Mouse (Mus musculus): ENCODE measurements at regions not wholly inside any gene's neighbourhood (a gene's known extent, or its start where the extent isn't known, plus 50 kb on each side); places are given as distances from the start of the nearest gene placed in this dataset.

DNA sequence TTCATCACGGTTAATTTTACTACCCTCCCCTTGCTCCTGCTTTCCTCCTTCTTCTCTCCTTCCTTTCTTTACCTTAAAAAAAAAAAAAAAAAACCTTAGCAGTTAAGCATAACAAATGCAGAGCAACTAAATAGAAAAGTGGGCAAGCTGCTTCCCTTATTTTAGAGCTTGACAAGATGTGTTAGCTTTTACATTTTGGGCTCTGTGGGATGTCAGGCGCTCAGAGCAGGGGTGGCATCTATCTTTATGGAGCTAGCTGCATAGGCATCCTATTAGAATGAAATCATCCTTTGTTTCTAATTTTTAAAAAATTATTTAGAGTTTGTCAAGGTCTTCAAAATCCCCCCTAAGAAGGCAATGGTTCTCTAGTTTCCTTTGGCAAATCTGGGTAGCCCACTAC is 234.1 kb upstream of the Zc3h12c start:
- ATAC-seq (ENCODE audit: insufficient read depth) = no peak
- TF ChIP-seq CTCF (IDR thresholded peaks at IDR 0.05; ENCODE audit: low read depth) (no peak), EP300 (IDR thresholded peaks at IDR 0.05; ENCODE audit: low read depth) (no peak)
- H3K36me3 ChIP-seq (replicated peaks; ENCODE audit: control insufficient read depth, insufficient read depth, low read depth) = no peaks in the 10 kb centered on the region
- H3K4me3 ChIP-seq (ENCODE audit: insufficient read depth in 1 of 2, low read depth in 2 of 2, low read length in 2 of 2) = no peak overlapping the region
- 67% methylated on average over 2 of the region's 2 CpGs for WGBS (ENCODE audit: insufficient replicate concordance)
- no peaks in the 10 kb centered on the region for H3K9me3 ChIP-seq (ENCODE audit: control insufficient read depth, low read length)
- no peak overlapping the region for H3K9ac ChIP-seq (replicated peaks)
- H3K27me3 ChIP-seq (ENCODE audit: control insufficient read depth, insufficient read depth, low read length) = no peaks in the 10 kb centered on the region
- no peak overlapping the region for H3K4me2 ChIP-seq (ENCODE audit: low read depth)
- no peaks in the 10 kb centered on the region for H3K4me1 ChIP-seq (replicated peaks; ENCODE audit: control insufficient read depth in 2 of 2, insufficient read depth in 2 of 2, low read length in 1 of 2)
- no peak for DNase-seq (ENCODE audit: low read depth in 3 of 3, low spot score in 3 of 3)
- H3K27ac ChIP-seq = no peak overlapping the region

DNA sequence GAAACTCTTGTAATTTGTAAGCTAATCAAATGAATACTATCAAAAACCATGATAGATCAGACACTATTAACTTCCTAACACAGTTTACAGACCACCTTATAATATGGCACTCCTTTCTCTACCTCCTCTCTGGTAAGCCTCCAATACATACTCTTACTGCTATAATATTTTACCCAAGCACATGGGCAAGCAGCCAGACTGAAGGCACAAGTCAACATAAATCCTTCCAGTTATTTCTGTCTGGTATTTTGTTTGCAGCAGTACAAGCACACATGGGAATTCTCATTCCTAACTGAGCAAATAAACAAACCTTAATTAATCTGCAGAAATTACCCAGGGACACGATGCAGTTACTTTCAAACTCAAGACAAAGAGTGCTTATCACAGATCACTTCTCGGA is 210.7 kb upstream of the Zc3h12c start:
- DNase-seq (ENCODE audit: low read depth in 3 of 3, low spot score in 3 of 3) = no peak
- 30% methylated on average over 2 of the region's 2 CpGs for WGBS (ENCODE audit: insufficient replicate concordance)

DNA sequence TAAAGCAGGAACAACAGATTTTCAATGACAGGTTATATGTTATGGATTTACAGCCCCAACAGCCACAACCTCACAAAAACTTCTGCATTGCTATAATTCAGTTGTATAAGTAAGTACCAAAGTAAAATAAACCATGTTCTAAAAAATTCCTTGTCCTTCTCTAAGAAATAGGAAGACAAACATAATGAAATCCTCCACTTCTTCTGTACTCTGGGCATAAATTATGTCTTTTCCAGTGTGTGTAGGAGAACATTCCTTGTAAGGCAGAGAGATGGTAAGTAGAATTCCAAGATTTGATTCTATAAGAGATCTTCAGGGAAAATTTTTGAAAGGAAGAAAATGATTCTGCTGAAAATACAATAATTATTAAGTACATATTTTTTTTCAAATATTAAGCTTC is 209.4 kb upstream of the Zc3h12c start:
- DNase-seq (ENCODE audit: low read depth in 3 of 3, low spot score in 3 of 3) (no peak), ATAC-seq (ENCODE audit: insufficient read depth) (no peak)
- no peak for TF ChIP-seq CTCF (IDR thresholded peaks at IDR 0.05; ENCODE audit: low read depth)
- TF ChIP-seq EP300 (IDR thresholded peaks at IDR 0.05; ENCODE audit: low read depth) = no peak
- no peaks in the 10 kb centered on the region for H3K36me3 ChIP-seq (replicated peaks; ENCODE audit: control insufficient read depth, insufficient read depth, low read depth)
- no peaks in the 10 kb centered on the region for H3K4me1 ChIP-seq (replicated peaks; ENCODE audit: control insufficient read depth in 2 of 2, insufficient read depth in 2 of 2, low read length in 1 of 2)
- H3K9ac ChIP-seq (replicated peaks) = no peak overlapping the region
- H3K4me3 ChIP-seq (ENCODE audit: insufficient read depth in 1 of 2, low read depth in 2 of 2, low read length in 2 of 2) = no peak overlapping the region
- no peaks in the 10 kb centered on the region for H3K27me3 ChIP-seq (ENCODE audit: control insufficient read depth, insufficient read depth, low read length)
- H3K4me2 ChIP-seq (ENCODE audit: low read depth) = no peak overlapping the region
- H3K27ac ChIP-seq = no peak overlapping the region
- no peaks in the 10 kb centered on the region for H3K9me3 ChIP-seq (ENCODE audit: control insufficient read depth, low read length)

More for the DNA sequence above, 210.7 kb upstream of the Zc3h12c start:
- Histone ChIP-seq H3K9ac (replicated peaks) (no peak overlapping the region), H3K9me3 (ENCODE audit: control insufficient read depth, low read length) (no peaks in the 10 kb centered on the region), H3K4me2 (ENCODE audit: low read depth) (no peak overlapping the region), H3K27me3 (ENCODE audit: control insufficient read depth, insufficient read depth, low read length) (no peaks in the 10 kb centered on the region), H3K4me1 (replicated peaks; ENCODE audit: control insufficient read depth in 2 of 2, insufficient read depth in 2 of 2, low read length in 1 of 2) (no peaks in the 10 kb centered on the region), H3K36me3 (replicated peaks; ENCODE audit: control insufficient read depth, insufficient read depth, low read depth) (no peaks in the 10 kb centered on the region), H3K27ac (no peak overlapping the region), H3K4me3 (ENCODE audit: insufficient read depth in 1 of 2, low read depth in 2 of 2, low read length in 2 of 2) (no peak overlapping the region)
- TF ChIP-seq CTCF (IDR thresholded peaks at IDR 0.05; ENCODE audit: low read depth) (no peak), EP300 (IDR thresholded peaks at IDR 0.05; ENCODE audit: low read depth) (no peak)
- ATAC-seq (ENCODE audit: insufficient read depth) = no peak

DNA sequence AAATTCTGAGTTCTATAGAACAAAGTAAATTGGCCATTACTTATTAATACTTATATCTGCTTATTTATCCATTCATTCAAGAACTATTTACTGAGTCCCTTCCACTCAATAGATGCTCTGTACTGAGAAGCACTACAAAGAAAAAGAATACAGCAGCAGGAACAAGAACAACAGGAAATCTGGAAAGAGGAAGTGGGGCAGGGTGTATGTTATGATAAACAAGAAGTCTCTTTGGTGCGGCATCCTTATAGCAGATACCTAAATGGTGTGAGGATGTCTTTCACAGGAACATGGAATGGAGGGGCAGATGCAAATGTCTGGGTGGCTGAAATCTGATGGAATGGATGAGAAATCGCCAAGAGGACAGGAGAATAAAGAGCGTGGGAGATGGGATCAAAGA is 208.5 kb upstream of the Zc3h12c start:
- Histone ChIP-seq H3K4me2 (ENCODE audit: low read depth) (no peak overlapping the region), H3K9me3 (ENCODE audit: control insufficient read depth, low read length) (no peaks in the 10 kb centered on the region), H3K4me1 (replicated peaks; ENCODE audit: control insufficient read depth in 2 of 2, insufficient read depth in 2 of 2, low read length in 1 of 2) (no peaks in the 10 kb centered on the region), H3K36me3 (replicated peaks; ENCODE audit: control insufficient read depth, insufficient read depth, low read depth) (no peaks in the 10 kb centered on the region), H3K4me3 (ENCODE audit: insufficient read depth in 1 of 2, low read depth in 2 of 2, low read length in 2 of 2) (no peak overlapping the region), H3K27ac (no peak overlapping the region), H3K9ac (replicated peaks) (no peak overlapping the region), H3K27me3 (ENCODE audit: control insufficient read depth, insufficient read depth, low read length) (no peaks in the 10 kb centered on the region)
- no peak for DNase-seq (ENCODE audit: low read depth in 3 of 3, low spot score in 3 of 3)
- ATAC-seq (ENCODE audit: insufficient read depth) = no peak
- WGBS (ENCODE audit: insufficient replicate concordance) = 30% methylated on average over 3 of the region's 3 CpGs
- no peak for TF ChIP-seq EP300 (IDR thresholded peaks at IDR 0.05; ENCODE audit: low read depth)
- no peak for TF ChIP-seq CTCF (IDR thresholded peaks at IDR 0.05; ENCODE audit: low read depth)

DNA sequence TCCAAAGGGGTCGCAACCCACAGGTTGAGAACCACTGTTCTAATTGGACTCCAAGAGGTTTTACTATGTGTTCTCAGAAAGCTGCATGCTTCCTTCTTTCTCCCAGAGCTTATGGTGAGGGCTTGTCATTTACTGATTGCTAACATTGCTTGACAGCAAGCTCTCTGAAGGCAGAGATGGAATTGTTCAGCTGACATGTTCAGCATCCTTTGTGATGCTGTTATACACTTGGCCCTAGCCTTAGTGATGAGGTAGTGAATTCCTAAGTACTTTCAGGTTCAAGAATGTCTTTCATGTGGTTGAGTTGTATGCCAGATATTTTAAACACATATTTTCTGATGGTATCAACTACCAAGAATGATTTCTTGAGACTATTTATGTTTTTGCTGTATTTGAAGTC is 202.9 kb upstream of the Zc3h12c start:
- WGBS (ENCODE audit: insufficient replicate concordance) = 64% methylated on average over 1 of the region's 1 CpGs

More for the DNA sequence above, 202.9 kb upstream of the Zc3h12c start:
- no peak for ATAC-seq (ENCODE audit: insufficient read depth)
- H3K9me3 ChIP-seq (ENCODE audit: control insufficient read depth, low read length) = no peaks in the 10 kb centered on the region
- H3K27me3 ChIP-seq (ENCODE audit: control insufficient read depth, insufficient read depth, low read length) = no peaks in the 10 kb centered on the region
- H3K4me1 ChIP-seq (replicated peaks; ENCODE audit: control insufficient read depth in 2 of 2, insufficient read depth in 2 of 2, low read length in 1 of 2) = peaks cover 0 to 4% of the 10 kb centered on the region in 2 experiments; a peak in 1 of 4 replicates
- H3K27ac ChIP-seq = no peak overlapping the region
- DNase-seq (ENCODE audit: low read depth in 3 of 3, low spot score in 3 of 3) = no peak
- no peaks in the 10 kb centered on the region for H3K36me3 ChIP-seq (replicated peaks; ENCODE audit: control insufficient read depth, insufficient read depth, low read depth)
- H3K4me2 ChIP-seq (ENCODE audit: low read depth) = no peak overlapping the region
- H3K9ac ChIP-seq (replicated peaks) = no peak overlapping the region
- TF ChIP-seq EP300 (IDR thresholded peaks at IDR 0.05; ENCODE audit: low read depth) = no peak
- no peak for TF ChIP-seq CTCF (IDR thresholded peaks at IDR 0.05; ENCODE audit: low read depth)
- no peak overlapping the region for H3K4me3 ChIP-seq (ENCODE audit: insufficient read depth in 1 of 2, low read depth in 2 of 2, low read length in 2 of 2)
